Mouse (Mus musculus) kidney, postnatal 0 days (tissue): Measurements from ENCODE around the gene Rsu1. TPM values are rescaled to one million over a fixed set of nuclear protein-coding genes. Genes with fewer than 3 reads are reported as not detected.
A peak's percentile ranks its signal among the peaks of the same experiment; 100 is the strongest.

ENCODE experiments used
- ATAC-seq: fragments of 200-750 bp; cut with Nextera tagmentation; replicated peaks from 2 replicates; pipeline ENCODE4 v1.8.0; 2017; ENCODE audit warnings: low read depth, moderate number of reproducible peaks, moderate TSS enrichment, moderate library complexity; ENCODE audit not compliant: low FRiP score
- DNase-seq: peaks from one replicate; pipeline ENCODE4 v3.0.0-alpha.2; 2016; ENCODE audit warnings: low spot score
- H3K27ac ChIP-seq: fragments of 300-500 bp; sonication (generic); 2 replicates; pipeline ENCODE4 v1.5.1; 2014; ENCODE audit warnings: mild to moderate bottlenecking
- H3K27me3 ChIP-seq: fragments of 300-500 bp; sonication (generic); 2 replicates; pipeline ENCODE4 v1.6.1; 2014; ENCODE audit warnings: low read length, mixed read lengths; ENCODE audit not compliant: insufficient read depth
- H3K36me3 ChIP-seq: fragments of 300-500 bp; sonication (generic); 2 replicates; pipeline ENCODE4 v1.6.1; 2014; ENCODE audit warnings: low read length, mixed read lengths; ENCODE audit not compliant: insufficient read depth
- H3K4me1 ChIP-seq: fragments of 300-500 bp; sonication (generic); replicated peaks from 2 replicates; pipeline ENCODE4 v1.6.1; 2014; ENCODE audit warnings: antibody characterized with exemption, low read length, mixed read lengths; ENCODE audit not compliant: insufficient read depth
- H3K4me2 ChIP-seq: fragments of 300-500 bp; sonication (generic); 2 replicates; pipeline ENCODE4 v1.6.1; 2014; ENCODE audit warnings: mild to moderate bottlenecking, low read length, moderate library complexity, mixed read lengths
- H3K4me3 ChIP-seq: fragments of 300-500 bp; sonication (generic); replicated peaks from 2 replicates; pipeline ENCODE4 v1.5.1; 2014; ENCODE audit warnings: low read depth, low read length
- H3K9ac ChIP-seq: fragments of 300-500 bp; sonication (generic); 2 replicates; pipeline ENCODE4 v1.6.1; 2014; ENCODE audit warnings: low read depth, low read length
- H3K9me3 ChIP-seq: fragments of 300-500 bp; sonication (generic); replicated peaks from 2 replicates; pipeline ENCODE4 v1.6.1; 2016; ENCODE audit warnings: low read length, inconsistent platforms, mixed read lengths
- CTCF ChIP-seq: IDR thresholded peaks from 2 replicates; pipeline ENCODE4 v1.5.1; 2016; ENCODE audit warnings: antibody characterized with exemption, low read depth, mild to moderate bottlenecking, moderate library complexity
- WGBS: fragments of 180-500 bp; shearing (Covaris S2); extraction: QIAGEN DNeasy Blood & Tissue Kit; methylation state at CpG from one replicate; pipeline ENCODE4 v1.1.7; 2014; 5-methylcytosine and 5-hydroxymethylcytosine counted together
- polyA plus RNA-seq: library from polyadenylated mRNA; unstranded; fragments of >200 nt; fragmentation: Nextera tagmentation; extraction: Ambion mirVana; gene quantifications from 2 replicates; pipeline ENCODE4 v1.2.1, GENCODE M21; 2015

The Rsu1 gene
- polyA plus RNA-seq, 1 experiment from 2014 or later, result 151 TPM

- no peaks in the 10 kb centered on the region for H3K27me3 ChIP-seq
- DNase-seq (peak; percentile 78), ATAC-seq (no peak)
- H3K9ac ChIP-seq, result no peak overlapping the region
- no peak overlapping the region for H3K27ac ChIP-seq
- H3K9me3 ChIP-seq, result no peaks in the 10 kb centered on the region
- WGBS, result 57% methylated on average over 10 of the region's 10 CpGs
- TF ChIP-seq CTCF, result peak; percentile 84
- H3K4me2 ChIP-seq, result no peak overlapping the region
- H3K36me3 ChIP-seq, result no peaks in the 10 kb centered on the region
- H3K4me1 ChIP-seq, result no peaks in the 10 kb centered on the region
- no peak overlapping the region for H3K4me3 ChIP-seq
These were observed 7.1 kb upstream of the Rsu1 start for GRCm38 (mm10) chr2:13278114-13278862.

DNA sequence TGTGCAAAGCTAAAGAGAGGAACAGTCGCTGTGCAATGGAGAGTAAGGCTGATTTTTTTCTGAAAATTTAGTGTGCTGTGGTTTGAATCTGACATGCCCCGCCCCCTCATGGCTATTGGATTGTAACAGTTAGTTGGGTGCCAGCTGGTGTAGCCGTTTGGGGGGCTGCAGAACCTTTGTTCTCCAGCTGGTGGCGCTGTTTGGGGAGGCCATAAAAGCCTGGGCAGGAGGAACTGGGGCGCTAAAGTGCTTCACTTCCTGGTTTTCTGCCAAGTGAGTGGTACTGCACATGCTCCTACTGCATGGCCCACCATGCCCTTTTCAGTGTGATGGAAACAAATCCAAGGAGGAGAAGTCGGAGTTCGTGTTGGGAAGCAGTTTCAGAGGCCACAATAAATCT lies 4.7 kb upstream of the Rsu1 start:
- no peak for DNase-seq

GRCm38 (mm10) chr2:13270736-13271135 lies 479 bp downstream of the Rsu1 start:
- Histone ChIP-seq H3K9me3 (no peaks in the 10 kb centered on the region), H3K4me2 (peak overlapping the region; percentile 80), H3K36me3 (peaks cover 6% of the 10 kb centered on the region), H3K27ac (0 out of 2 replicates have a peak overlapping the region, but pooled peaks have one; percentile 10), H3K27me3 (no peaks in the 10 kb centered on the region), H3K4me3 (peak overlapping the region; percentile 60), H3K4me1 (no peaks in the 10 kb centered on the region), H3K9ac (peak overlapping the region; percentile 62)
- 28% methylated on average over 8 of the region's 8 CpGs for WGBS
- DNase-seq (peak; percentile 36), ATAC-seq (no peak)
- no peak for TF ChIP-seq CTCF

More for the DNA sequence above, 4.7 kb upstream of the Rsu1 start:
- no peaks in the 10 kb centered on the region for H3K4me1 ChIP-seq
- H3K27me3 ChIP-seq, result no peaks in the 10 kb centered on the region
- no peak overlapping the region for H3K4me3 ChIP-seq
- no peaks in the 10 kb centered on the region for H3K36me3 ChIP-seq
- H3K4me2 ChIP-seq, result no peak overlapping the region
- no peaks in the 10 kb centered on the region for H3K9me3 ChIP-seq
- 55% methylated on average over 7 of the region's 7 CpGs for WGBS
- H3K27ac ChIP-seq, result no peak overlapping the region
- ATAC-seq, result no peak
- TF ChIP-seq CTCF, result peak; percentile 48; the same call in 1 of the 2 replicates
- H3K9ac ChIP-seq, result no peak overlapping the region

GRCm38 (mm10) chr2:13268681-13269293 lies 2.4 kb downstream of the Rsu1 start:
- H3K4me3 ChIP-seq, result no peak overlapping the region
- H3K9me3 ChIP-seq, result no peaks in the 10 kb centered on the region
- peaks cover 6% of the 10 kb centered on the region for H3K36me3 ChIP-seq
- H3K27ac ChIP-seq, result no peak overlapping the region
- 93% methylated on average over 4 of the region's 4 CpGs for WGBS
- no peak overlapping the region for H3K9ac ChIP-seq
- no peak for DNase-seq
- H3K4me1 ChIP-seq, result no peaks in the 10 kb centered on the region
- TF ChIP-seq CTCF, result no peak
- no peaks in the 10 kb centered on the region for H3K27me3 ChIP-seq
- no peak overlapping the region for H3K4me2 ChIP-seq
- ATAC-seq, result no peak

DNA sequence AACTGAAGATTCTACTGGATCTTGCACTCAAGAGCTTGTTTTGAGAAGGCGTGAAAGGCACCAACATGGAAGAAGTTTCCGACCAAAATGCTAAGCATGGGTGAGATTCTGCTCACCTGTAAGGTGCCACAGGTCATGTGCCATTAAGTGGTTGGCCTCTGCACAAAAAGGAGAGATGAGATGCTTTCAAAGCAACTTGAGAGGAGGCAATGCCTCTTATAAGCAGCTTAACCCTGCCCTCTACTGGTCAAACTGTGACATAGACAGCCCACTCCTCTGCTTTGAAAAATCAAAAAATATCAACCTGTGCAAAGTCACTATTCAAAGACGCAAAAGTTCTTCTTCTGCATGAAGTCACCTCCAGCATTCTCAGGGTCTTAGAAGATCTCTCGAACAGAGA lies 6.3 kb downstream of the Rsu1 start:
- Histone ChIP-seq H3K4me3 (no peak overlapping the region), H3K4me1 (no peaks in the 10 kb centered on the region), H3K9me3 (no peaks in the 10 kb centered on the region), H3K9ac (no peak overlapping the region), H3K27me3 (no peaks in the 10 kb centered on the region), H3K27ac (no peak overlapping the region), H3K36me3 (peaks cover 6% of the 10 kb centered on the region), H3K4me2 (no peak overlapping the region)
- TF ChIP-seq CTCF, result peak; percentile 85
- 40% methylated on average over 4 of the region's 4 CpGs for WGBS
- ATAC-seq (0 out of 2 replicates have a peak, but pooled peaks have one; percentile 30), DNase-seq (peak; percentile 72)

DNA sequence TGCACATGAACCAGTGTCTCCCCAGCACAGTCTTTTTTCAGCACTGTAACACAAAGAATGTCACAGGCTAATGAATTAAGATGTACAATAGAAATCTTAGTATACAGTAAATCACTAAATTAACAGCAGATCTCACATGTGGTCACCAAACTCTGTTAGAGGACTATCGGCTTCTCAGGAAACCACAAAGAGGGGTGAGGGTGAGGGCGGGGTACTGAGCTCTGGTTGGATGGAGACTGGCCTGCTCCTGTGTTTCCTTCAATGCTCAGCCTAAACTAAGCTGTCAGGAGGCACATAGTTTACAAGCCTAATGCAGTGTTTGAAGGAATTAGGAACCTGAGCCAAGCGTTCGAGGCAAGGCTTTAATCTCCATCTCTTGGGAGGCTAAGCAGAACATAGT lies 8.1 kb downstream of the Rsu1 start:
- 58% methylated on average over 4 of the region's 4 CpGs for WGBS
- H3K27ac ChIP-seq, result no peak overlapping the region
- H3K9ac ChIP-seq, result no peak overlapping the region
- H3K4me2 ChIP-seq, result no peak overlapping the region
- no peak for DNase-seq
- no peak overlapping the region for H3K4me3 ChIP-seq
- H3K27me3 ChIP-seq, result no peaks in the 10 kb centered on the region
- ATAC-seq, result no peak
- no peaks in the 10 kb centered on the region; the same call in 1 of the 2 replicates for H3K36me3 ChIP-seq
- H3K4me1 ChIP-seq, result no peaks in the 10 kb centered on the region
- TF ChIP-seq CTCF, result no peak
- H3K9me3 ChIP-seq, result no peaks in the 10 kb centered on the region
